Mouse (Mus musculus) limb, embryonic 13.5 days (tissue): ENCODE measurements at regions not wholly inside any gene's neighbourhood (a gene's known extent, or its start where the extent isn't known, plus 50 kb on each side); places are given as distances from the start of the nearest gene placed in this dataset.

ENCODE experiments used
- ATAC-seq: fragments of 200-750 bp; cut with Nextera tagmentation; 2 replicates; pipeline ENCODE4 v1.8.0; 2017; ENCODE audit warnings: low read depth, moderate number of reproducible peaks, moderate TSS enrichment; ENCODE audit not compliant: low FRiP score
- H3K27ac ChIP-seq: fragments of 300-500 bp; sonication (generic); 2 replicates; pipeline ENCODE4 v1.5.1; 2015; ENCODE audit warnings: inconsistent platforms, mild to moderate bottlenecking, moderate library complexity
- H3K27me3 ChIP-seq: fragments of 300-500 bp; sonication (generic); 2 replicates; pipeline ENCODE4 v1.6.1; 2015; ENCODE audit warnings: mild to moderate bottlenecking, inconsistent platforms
- H3K36me3 ChIP-seq: fragments of 300-500 bp; sonication (generic); 2 replicates; pipeline ENCODE4 v1.6.1; 2015; ENCODE audit warnings: inconsistent platforms, mild to moderate bottlenecking, moderate library complexity
- H3K4me1 ChIP-seq: fragments of 300-500 bp; sonication (generic); 2 replicates; pipeline ENCODE4 v1.6.1; 2015; ENCODE audit warnings: inconsistent platforms
- H3K4me2 ChIP-seq: fragments of 300-500 bp; sonication (generic); replicated peaks from 2 replicates; pipeline ENCODE4 v1.6.1; 2015; ENCODE audit warnings: inconsistent platforms, mild to moderate bottlenecking, moderate library complexity
- H3K4me3 ChIP-seq: fragments of 300-500 bp; sonication (generic); 2 replicates; pipeline ENCODE4 v1.5.1; 2015; ENCODE audit warnings: moderate library complexity, mild to moderate bottlenecking, inconsistent platforms
- H3K9ac ChIP-seq: fragments of 300-500 bp; sonication (generic); 2 replicates; pipeline ENCODE4 v1.6.1; 2015; ENCODE audit warnings: mild to moderate bottlenecking, inconsistent platforms
- H3K9me3 ChIP-seq: fragments of 300-500 bp; sonication (generic); 2 replicates; pipeline ENCODE4 v1.6.1; 2016; ENCODE audit warnings: inconsistent platforms
- WGBS: fragments of 180-500 bp; shearing (Covaris S2); methylation state at CpG from one replicate; pipeline ENCODE4 v1.1.7; 2015; 5-methylcytosine and 5-hydroxymethylcytosine counted together

GRCm38 (mm10) chr1:79379736-79380135 is 60.2 kb downstream of the Scg2 start:
- H3K27ac ChIP-seq: no peak overlapping the region
- no peak overlapping the region for H3K9ac ChIP-seq
- no peak for ATAC-seq
- H3K4me3 ChIP-seq: no peak overlapping the region
- WGBS: 85% methylated on average over 5 of the region's 5 CpGs
- no peak overlapping the region for H3K4me2 ChIP-seq
- H3K36me3 ChIP-seq: no peaks in the 10 kb centered on the region
- H3K4me1 ChIP-seq: no peaks in the 10 kb centered on the region
- H3K9me3 ChIP-seq: no peaks in the 10 kb centered on the region
- H3K27me3 ChIP-seq: no peaks in the 10 kb centered on the region

DNA sequence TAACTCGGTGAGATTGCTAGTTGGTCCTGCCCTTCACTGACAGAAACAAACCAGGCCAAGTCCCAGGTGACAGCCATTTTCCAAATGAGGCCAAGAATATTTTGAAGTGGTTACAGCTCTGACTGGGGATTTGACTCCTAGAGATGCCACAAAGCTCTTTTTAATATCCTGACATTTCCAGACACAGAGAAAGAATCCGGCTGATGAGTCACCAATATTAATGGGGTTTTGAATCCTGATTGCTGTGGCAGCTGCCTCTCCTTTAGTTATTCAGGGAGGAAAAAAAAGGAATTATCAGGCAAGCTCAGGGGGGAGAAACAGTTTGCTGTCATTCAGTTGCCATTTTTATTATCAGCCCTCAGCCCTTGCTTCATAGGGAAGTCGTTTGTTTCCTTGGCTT is 65.1 kb downstream of the Scg2 start:
- H3K4me1 ChIP-seq: no peaks in the 10 kb centered on the region
- no peak overlapping the region for H3K27ac ChIP-seq
- no peak for ATAC-seq
- H3K27me3 ChIP-seq: no peaks in the 10 kb centered on the region
- no peaks in the 10 kb centered on the region for H3K36me3 ChIP-seq
- 53% methylated on average over 3 of the region's 3 CpGs for WGBS
- no peak overlapping the region for H3K4me2 ChIP-seq
- H3K9ac ChIP-seq: no peak overlapping the region
- 0 out of 2 replicates have a peak, but pooled peaks cover 4% of the 10 kb centered on the region for H3K9me3 ChIP-seq
- H3K4me3 ChIP-seq: no peak overlapping the region

- H3K36me3 ChIP-seq: no peaks in the 10 kb centered on the region
- 81% methylated on average over 2 of the region's 2 CpGs for WGBS
- no peaks in the 10 kb centered on the region for H3K27me3 ChIP-seq
- no peaks in the 10 kb centered on the region for H3K4me1 ChIP-seq
- no peak overlapping the region for H3K4me2 ChIP-seq
- no peak overlapping the region for H3K27ac ChIP-seq
- H3K4me3 ChIP-seq: no peak overlapping the region
- H3K9ac ChIP-seq: no peak overlapping the region
- no peak for ATAC-seq
- H3K9me3 ChIP-seq: no peaks in the 10 kb centered on the region
These were observed 82.5 kb downstream of the Scg2 start for GRCm38 (mm10) chr1:79357291-79358045.

GRCm38 (mm10) chr1:79346511-79346910 is 93.4 kb downstream of the Scg2 start:
- Histone ChIP-seq H3K4me3 (no peak overlapping the region), H3K27me3 (no peaks in the 10 kb centered on the region), H3K27ac (no peak overlapping the region), H3K4me2 (no peak overlapping the region), H3K9ac (no peak overlapping the region), H3K4me1 (no peaks in the 10 kb centered on the region), H3K36me3 (no peaks in the 10 kb centered on the region), H3K9me3 (no peaks in the 10 kb centered on the region)
- ATAC-seq: no peak
- WGBS: 77% methylated on average over 3 of the region's 3 CpGs

DNA sequence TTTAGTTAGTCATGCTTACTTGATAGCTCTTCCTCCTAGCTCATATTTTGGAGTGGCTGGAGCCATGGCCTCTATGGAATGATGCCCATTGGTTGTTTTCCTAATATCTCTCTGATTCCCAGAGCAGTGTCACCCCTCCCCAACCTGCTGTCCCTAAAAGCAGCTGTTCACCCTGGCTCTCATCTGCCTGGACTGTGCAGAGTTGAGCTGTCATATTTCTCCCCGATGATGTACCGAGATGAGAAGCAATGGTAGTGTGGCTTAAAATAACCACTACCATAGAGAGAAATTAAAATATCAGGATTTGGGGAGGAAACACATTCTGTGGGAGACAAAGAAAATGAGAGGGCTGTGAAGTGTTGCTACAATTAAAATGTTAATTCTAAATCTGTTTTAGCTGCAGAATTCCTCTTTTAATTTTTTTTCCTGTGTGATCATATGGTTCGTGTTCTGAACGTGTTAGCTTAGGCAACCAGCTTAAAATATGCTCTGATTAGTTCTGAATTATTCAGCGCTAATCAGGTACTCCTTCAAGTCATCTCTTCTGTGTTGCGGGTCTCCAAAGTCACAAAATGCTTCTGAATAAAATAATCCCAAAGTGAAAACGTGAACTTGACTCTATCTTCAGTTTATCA is 104.3 kb downstream of the Scg2 start:
- WGBS: 81% methylated on average over 7 of the region's 7 CpGs
- no peaks in the 10 kb centered on the region for H3K9me3 ChIP-seq

DNA sequence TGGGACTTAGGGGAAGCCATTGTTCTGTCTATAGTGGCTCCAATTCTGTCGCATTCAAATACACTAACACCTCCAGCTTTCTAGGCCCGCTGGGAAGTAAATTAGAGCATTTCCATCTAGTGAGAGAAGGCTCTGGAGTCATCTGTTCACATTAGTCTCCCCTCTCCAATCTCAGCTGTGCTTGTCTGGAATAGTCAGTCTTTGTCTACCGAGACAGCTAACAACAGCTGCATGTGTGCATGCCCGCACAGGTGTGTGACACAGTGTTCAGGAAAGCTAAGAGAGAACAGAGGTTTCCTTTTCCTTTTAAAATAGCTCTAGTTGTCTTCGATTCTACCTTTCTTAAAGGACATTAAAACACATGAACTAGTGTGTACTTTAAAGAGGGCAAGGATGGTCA is 122.7 kb downstream of the Scg2 start:
- H3K4me2 ChIP-seq: no peak overlapping the region
- peak; percentile 76 for ATAC-seq
- 66% methylated on average over 5 of the region's 5 CpGs for WGBS
- H3K9me3 ChIP-seq: no peaks in the 10 kb centered on the region
- 0 out of 2 replicates have a peak, but pooled peaks cover 4% of the 10 kb centered on the region for H3K4me1 ChIP-seq
- no peak overlapping the region for H3K4me3 ChIP-seq
- no peaks in the 10 kb centered on the region for H3K36me3 ChIP-seq
- no peaks in the 10 kb centered on the region for H3K27me3 ChIP-seq
- no peak overlapping the region for H3K27ac ChIP-seq
- H3K9ac ChIP-seq: no peak overlapping the region

More for the DNA sequence above, 104.3 kb downstream of the Scg2 start:
- Histone ChIP-seq H3K4me3 (no peak overlapping the region), H3K27me3 (no peaks in the 10 kb centered on the region), H3K4me2 (no peak overlapping the region), H3K27ac (no peak overlapping the region), H3K4me1 (no peaks in the 10 kb centered on the region), H3K9ac (no peak overlapping the region), H3K36me3 (no peaks in the 10 kb centered on the region)
- no peak for ATAC-seq

GRCm38 (mm10) chr1:79314774-79315173 is 125.1 kb downstream of the Scg2 start:
- Histone ChIP-seq H3K36me3 (no peaks in the 10 kb centered on the region), H3K9ac (no peak overlapping the region)
- ATAC-seq: no peak

DNA sequence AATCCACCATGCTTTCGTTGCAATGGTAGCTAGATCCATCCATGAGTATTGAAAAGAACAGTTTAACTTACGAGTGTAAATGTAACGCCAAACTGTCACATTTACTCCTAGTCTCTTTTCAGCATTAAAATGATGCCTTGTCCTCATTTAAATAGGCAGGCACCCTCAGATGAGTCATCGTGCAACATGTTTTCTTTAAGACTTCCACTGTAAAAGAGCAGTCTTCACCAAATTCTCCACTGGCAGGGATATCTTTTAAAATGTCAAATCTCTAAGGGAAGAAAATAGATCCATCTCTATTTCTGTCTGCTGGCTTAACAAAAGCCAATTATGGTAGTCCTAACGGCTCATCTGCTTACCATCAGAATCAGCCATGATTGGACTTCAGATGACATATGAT is 127.8 kb downstream of the Scg2 start:
- no peak overlapping the region for H3K4me3 ChIP-seq
- no peaks in the 10 kb centered on the region for H3K36me3 ChIP-seq
- H3K4me2 ChIP-seq: no peak overlapping the region
- ATAC-seq: no peak
- H3K9ac ChIP-seq: no peak overlapping the region
- H3K27me3 ChIP-seq: no peaks in the 10 kb centered on the region
- H3K4me1 ChIP-seq: 0 out of 2 replicates have a peak, but pooled peaks cover 4% of the 10 kb centered on the region
- H3K27ac ChIP-seq: no peak overlapping the region
- 83% methylated on average over 5 of the region's 5 CpGs for WGBS
- no peaks in the 10 kb centered on the region for H3K9me3 ChIP-seq

More at GRCm38 (mm10) chr1:79314774-79315173, 125.1 kb downstream of the Scg2 start:
- no peak overlapping the region for H3K27ac ChIP-seq
- H3K4me3 ChIP-seq: no peak overlapping the region
- H3K4me1 ChIP-seq: 0 out of 2 replicates have a peak, but pooled peaks cover 4% of the 10 kb centered on the region
- H3K9me3 ChIP-seq: no peaks in the 10 kb centered on the region
- H3K4me2 ChIP-seq: no peak overlapping the region
- WGBS: 64% methylated on average over 3 of the region's 3 CpGs
- H3K27me3 ChIP-seq: no peaks in the 10 kb centered on the region

DNA sequence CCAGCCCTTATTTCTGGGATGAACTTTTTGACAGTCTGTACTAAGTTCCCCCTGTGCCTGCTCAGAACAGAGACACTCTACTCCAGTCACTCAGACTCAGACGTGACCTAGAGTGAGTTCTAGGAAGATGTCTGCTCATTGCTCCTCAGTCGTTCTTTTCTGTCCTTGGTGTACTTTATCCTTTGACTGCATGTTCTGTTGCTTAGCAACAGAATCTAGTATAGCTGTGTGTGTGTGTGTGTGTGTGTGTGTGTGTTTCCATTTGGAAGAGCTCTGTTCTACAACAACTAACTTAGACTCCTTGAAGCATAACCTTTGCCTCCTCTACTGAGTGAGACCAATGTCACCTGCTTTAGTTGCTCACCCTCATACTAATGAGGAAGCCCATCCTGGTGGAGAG is 136.3 kb downstream of the Scg2 start:
- WGBS: 64% methylated on average over 2 of the region's 2 CpGs
- no peak overlapping the region for H3K4me3 ChIP-seq
- no peak overlapping the region for H3K9ac ChIP-seq
- ATAC-seq: no peak
- no peak overlapping the region for H3K4me2 ChIP-seq
- H3K27me3 ChIP-seq: no peaks in the 10 kb centered on the region
- no peak overlapping the region for H3K27ac ChIP-seq
- H3K36me3 ChIP-seq: no peaks in the 10 kb centered on the region
- no peaks in the 10 kb centered on the region for H3K9me3 ChIP-seq
- no peaks in the 10 kb centered on the region for H3K4me1 ChIP-seq

- WGBS: 30% methylated on average over 2 of the region's 2 CpGs
- no peak for ATAC-seq
- no peaks in the 10 kb centered on the region for H3K9me3 ChIP-seq
- no peaks in the 10 kb centered on the region for H3K4me1 ChIP-seq
- H3K27ac ChIP-seq: no peak overlapping the region
- no peak overlapping the region for H3K9ac ChIP-seq
- no peaks in the 10 kb centered on the region for H3K36me3 ChIP-seq
- H3K4me3 ChIP-seq: no peak overlapping the region
- no peak overlapping the region for H3K4me2 ChIP-seq
- no peaks in the 10 kb centered on the region for H3K27me3 ChIP-seq
These were observed 140.3 kb downstream of the Scg2 start for GRCm38 (mm10) chr1:79299639-79300038.

GRCm38 (mm10) chr1:79259726-79260125 is 180.2 kb downstream of the Scg2 start:
- Histone ChIP-seq H3K36me3 (no peaks in the 10 kb centered on the region), H3K4me1 (no peaks in the 10 kb centered on the region), H3K4me3 (no peak overlapping the region), H3K9ac (no peak overlapping the region), H3K4me2 (no peak overlapping the region), H3K27ac (no peak overlapping the region), H3K27me3 (no peaks in the 10 kb centered on the region), H3K9me3 (no peaks in the 10 kb centered on the region)
- WGBS: 69% methylated on average over 3 of the region's 3 CpGs
- ATAC-seq: no peak

DNA sequence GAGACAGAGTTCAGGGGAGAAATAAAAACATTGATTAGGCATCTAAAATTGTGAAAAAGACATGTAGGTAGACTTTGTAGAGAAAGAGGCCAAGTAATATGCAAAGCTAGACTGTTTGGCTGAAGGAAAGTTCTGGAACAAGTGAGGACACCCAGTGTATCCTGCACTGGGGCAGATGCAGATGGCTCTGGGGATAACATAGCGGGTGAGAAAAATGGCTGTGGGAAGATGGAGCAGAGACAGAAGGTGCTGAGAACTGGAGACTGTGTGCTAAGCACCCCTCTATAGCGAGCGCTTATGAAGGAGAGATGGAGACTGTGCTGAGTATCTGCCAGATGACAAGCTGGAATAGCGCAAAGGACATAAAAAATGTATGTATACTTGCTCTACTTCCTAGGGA is 226.9 kb downstream of the Scg2 start:
- H3K36me3 ChIP-seq: no peaks in the 10 kb centered on the region
- no peak for ATAC-seq
- no peaks in the 10 kb centered on the region for H3K9me3 ChIP-seq
- H3K27me3 ChIP-seq: no peaks in the 10 kb centered on the region
- H3K4me3 ChIP-seq: no peak overlapping the region
- 94% methylated on average over 4 of the region's 4 CpGs for WGBS
- no peak overlapping the region for H3K9ac ChIP-seq
- H3K27ac ChIP-seq: no peak overlapping the region
- no peaks in the 10 kb centered on the region for H3K4me1 ChIP-seq
- H3K4me2 ChIP-seq: no peak overlapping the region

GRCm38 (mm10) chr1:79212471-79212870 is 227.4 kb downstream of the Scg2 start:
- Histone ChIP-seq H3K27ac (no peak overlapping the region), H3K27me3 (no peaks in the 10 kb centered on the region), H3K4me2 (no peak overlapping the region), H3K9ac (no peak overlapping the region), H3K4me3 (no peak overlapping the region), H3K4me1 (no peaks in the 10 kb centered on the region), H3K36me3 (no peaks in the 10 kb centered on the region), H3K9me3 (no peaks in the 10 kb centered on the region)
- no peak for ATAC-seq
- 85% methylated on average over 5 of the region's 5 CpGs for WGBS
